Mouse (Mus musculus) lung, postnatal 0 days (tissue): ENCODE data around the gene Wdr82. TPM values are rescaled to one million over a fixed set of nuclear protein-coding genes. Genes with fewer than 3 reads are reported as not detected.

Source experiments
- ATAC-seq: fragments of 200-750 bp; cut with Nextera tagmentation; 2 replicates; pipeline ENCODE4 v1.8.0; 2017; ENCODE audit warnings: moderate library complexity
- DNase-seq: peaks from one replicate; pipeline ENCODE4 v3.0.0-alpha.2; 2016; ENCODE audit warnings: low spot score
- H3K27ac ChIP-seq: fragments of 300-500 bp; sonication (generic); 2 replicates; pipeline ENCODE4 v1.5.1; 2014; ENCODE audit warnings: antibody characterized with exemption, mild to moderate bottlenecking, low read length, mixed read lengths
- H3K27me3 ChIP-seq: fragments of 300-500 bp; sonication (generic); replicated peaks from 2 replicates; pipeline ENCODE4 v1.6.1; 2014; ENCODE audit warnings: low read length, mixed read lengths; ENCODE audit not compliant: insufficient read depth
- H3K36me3 ChIP-seq: fragments of 300-500 bp; sonication (generic); 2 replicates; pipeline ENCODE4 v1.6.1; 2014; ENCODE audit warnings: low read length, mixed read lengths; ENCODE audit not compliant: insufficient read depth
- H3K4me1 ChIP-seq: fragments of 300-500 bp; sonication (generic); 2 replicates; pipeline ENCODE4 v1.6.1; 2014; ENCODE audit warnings: antibody characterized with exemption, low read depth, low read length, mixed read lengths; ENCODE audit not compliant: insufficient read depth
- H3K4me2 ChIP-seq: fragments of 300-500 bp; sonication (generic); replicated peaks from 2 replicates; pipeline ENCODE4 v1.6.1; 2014; ENCODE audit warnings: low read depth, mild to moderate bottlenecking, low read length, moderate library complexity, mixed read lengths
- H3K4me3 ChIP-seq: fragments of 300-500 bp; sonication (generic); 2 replicates; pipeline ENCODE4 v1.5.1; 2014; ENCODE audit warnings: low read depth, low read length
- H3K9ac ChIP-seq: fragments of 300-500 bp; sonication (generic); replicated peaks from 2 replicates; pipeline ENCODE4 v1.6.1; 2014; ENCODE audit warnings: low read depth, mild to moderate bottlenecking
- H3K9me3 ChIP-seq: fragments of 300-500 bp; sonication (generic); 2 replicates; pipeline ENCODE4 v1.6.1; 2016; ENCODE audit warnings: low read length, mixed read lengths
- CTCF ChIP-seq: IDR thresholded peaks from 2 replicates; pipeline ENCODE4 v1.5.1; 2016; ENCODE audit warnings: antibody characterized with exemption, mild to moderate bottlenecking
- EP300 ChIP-seq: IDR thresholded peaks from 2 replicates; pipeline ENCODE4 v1.6.1; 2016; ENCODE audit warnings: antibody characterized with exemption, mild to moderate bottlenecking, control low read depth
- whole genome bisulfite sequencing: fragments of 180-500 bp; shearing (Covaris S2); extraction: QIAGEN DNeasy Blood & Tissue Kit; methylation state at CpG from one replicate; pipeline ENCODE4 v1.1.7; 2014; 5-methylcytosine and 5-hydroxymethylcytosine counted together
- polyA plus RNA-seq: library from polyadenylated mRNA; unstranded; fragments of >200 nt; fragmentation: Nextera tagmentation; extraction: Ambion mirVana; gene quantifications from 2 replicates; pipeline ENCODE4 v1.2.1, GENCODE M21; 2015

Wdr82 gene
- polyA plus RNA-seq, 1 experiment from 2014 or later = 11.3 TPM

- Histone ChIP-seq H3K9ac (no peak overlapping the region), H3K4me2 (no peak overlapping the region), H3K9me3 (no peaks in the 10 kb centered on the region), H3K27me3 (no peaks in the 10 kb centered on the region), H3K4me1 (no peaks in the 10 kb centered on the region), H3K36me3 (peaks cover 23% of the 10 kb centered on the region), H3K4me3 (no peak overlapping the region), H3K27ac (no peak overlapping the region)
- WGBS = 82% methylated on average over 6 of the region's 6 CpGs
- TF ChIP-seq EP300 = no peak
- peak; percentile 59 for TF ChIP-seq CTCF
- DNase-seq = no peak
- ATAC-seq = no peak
Measured at GRCm38 (mm10) chr9:106215341-106216125, 44.8 kb downstream of the Wdr82 start.

GRCm38 (mm10) chr9:106216971-106217370 is 46.2 kb downstream of the Wdr82 start:
- WGBS = 87% methylated on average over 7 of the region's 7 CpGs
- DNase-seq (no peak), ATAC-seq (no peak)
- no peak overlapping the region for H3K27ac ChIP-seq
- H3K4me1 ChIP-seq = no peaks in the 10 kb centered on the region
- H3K4me2 ChIP-seq = no peak overlapping the region
- H3K27me3 ChIP-seq = no peaks in the 10 kb centered on the region
- no peak for TF ChIP-seq CTCF
- no peak for TF ChIP-seq EP300
- H3K36me3 ChIP-seq = peaks cover 23% of the 10 kb centered on the region
- no peak overlapping the region for H3K4me3 ChIP-seq
- no peak overlapping the region for H3K9ac ChIP-seq
- H3K9me3 ChIP-seq = no peaks in the 10 kb centered on the region

- H3K36me3 ChIP-seq = no peaks in the 10 kb centered on the region
- DNase-seq = no peak
- H3K9me3 ChIP-seq = no peaks in the 10 kb centered on the region
- no peak for ATAC-seq
- H3K9ac ChIP-seq = no peak overlapping the region
- 64% methylated on average over 8 of the region's 8 CpGs for WGBS
- H3K27me3 ChIP-seq = no peaks in the 10 kb centered on the region
- TF ChIP-seq EP300 (no peak), CTCF (no peak)
- H3K27ac ChIP-seq = no peak overlapping the region
- H3K4me2 ChIP-seq = no peak overlapping the region
- peaks cover 1% of the 10 kb centered on the region; the same call in 1 of the 2 replicates for H3K4me1 ChIP-seq
- H3K4me3 ChIP-seq = no peak overlapping the region
Measured at GRCm38 (mm10) chr9:106220894-106221523, 50.3 kb downstream of the Wdr82 start.

- Histone ChIP-seq H3K9me3 (no peaks in the 10 kb centered on the region), H3K4me1 (peaks cover 6% of the 10 kb centered on the region; the same call in 1 of the 2 replicates), H3K27me3 (no peaks in the 10 kb centered on the region), H3K36me3 (no peaks in the 10 kb centered on the region), H3K27ac (no peak within 1 kb of the TSS), H3K4me3 (no peak within 1 kb of the TSS), H3K4me2 (no peak within 1 kb of the TSS), H3K9ac (no peak within 1 kb of the TSS)
- TF ChIP-seq CTCF = no peak
- no peak for TF ChIP-seq EP300
- DNase-seq (no peak), ATAC-seq (no peak)
- 61% methylated on average over 4 of the region's 4 CpGs for WGBS
Measured at GRCm38 (mm10) chr9:106222261-106222851, 51.6 kb downstream of the Wdr82 start, which contains the start of gene Tlr9. TSS of gene Tlr9 (plus strand) at chr9:106222598.

GRCm38 (mm10) chr9:106222994-106223393 is 52.3 kb downstream of the Wdr82 start:
- H3K4me2 ChIP-seq = no peak overlapping the region
- ATAC-seq = no peak
- no peak overlapping the region for H3K9ac ChIP-seq
- H3K4me1 ChIP-seq = peaks cover 6% of the 10 kb centered on the region; the same call in 1 of the 2 replicates
- no peak for TF ChIP-seq EP300
- no peak for TF ChIP-seq CTCF
- WGBS = 83% methylated on average over 4 of the region's 4 CpGs
- DNase-seq = no peak
- no peak overlapping the region for H3K4me3 ChIP-seq
- H3K27ac ChIP-seq = no peak overlapping the region
- no peaks in the 10 kb centered on the region for H3K27me3 ChIP-seq
- no peaks in the 10 kb centered on the region for H3K36me3 ChIP-seq
- H3K9me3 ChIP-seq = no peaks in the 10 kb centered on the region

- H3K27ac ChIP-seq = no peak overlapping the region
- no peaks in the 10 kb centered on the region for H3K9me3 ChIP-seq
- no peaks in the 10 kb centered on the region for H3K27me3 ChIP-seq
- H3K9ac ChIP-seq = no peak overlapping the region
- DNase-seq = no peak
- H3K4me2 ChIP-seq = peak overlapping the region; percentile 61
- peaks cover 6% of the 10 kb centered on the region; the same call in 1 of the 2 replicates for H3K4me1 ChIP-seq
- TF ChIP-seq CTCF (no peak), EP300 (no peak)
- H3K4me3 ChIP-seq = peak overlapping the region; percentile 20
- no peak; the same call in 1 of the 2 replicates for ATAC-seq
- 53% methylated on average over 24 of the region's 24 CpGs for WGBS
- H3K36me3 ChIP-seq = no peaks in the 10 kb centered on the region
Measured at GRCm38 (mm10) chr9:106225469-106226150, 54.9 kb downstream of the Wdr82 start.
